Mouse (Mus musculus) kidney, embryonic 16.5 days (tissue): ENCODE measurements around the gene Scai. TPM values are rescaled to one million over a fixed set of nuclear protein-coding genes. Genes with fewer than 3 reads are reported as not detected.
"Not testable (repeated sequence)": the region's sequence is repeated elsewhere in the genome, so short reads cannot be mapped to it uniquely, and the experiment has no call there.

Experiments
- ATAC-seq: fragments of 200-750 bp; cut with Nextera tagmentation; 2 replicates; pipeline ENCODE4 v1.8.0; 2017; ENCODE audit warnings: moderate TSS enrichment; ENCODE audit not compliant: low FRiP score, low TSS enrichment
- H3K27ac ChIP-seq: fragments of 300-500 bp; sonication (generic); 2 replicates; pipeline ENCODE4 v1.5.1; 2014; ENCODE audit warnings: low read length
- H3K27me3 ChIP-seq: fragments of 300-500 bp; sonication (generic); 2 replicates; pipeline ENCODE4 v1.6.1; 2014; ENCODE audit warnings: low read length, control low read depth, mixed read lengths; ENCODE audit not compliant: insufficient read depth
- H3K36me3 ChIP-seq: fragments of 300-500 bp; sonication (generic); 2 replicates; pipeline ENCODE4 v1.6.1; 2014; ENCODE audit warnings: low read length, control low read depth, mixed read lengths; ENCODE audit not compliant: insufficient read depth
- H3K4me1 ChIP-seq: fragments of 300-500 bp; sonication (generic); 2 replicates; pipeline ENCODE4 v1.6.1; 2014; ENCODE audit warnings: low read length, control low read depth, mixed read lengths; ENCODE audit not compliant: insufficient read depth
- H3K4me2 ChIP-seq: fragments of 300-500 bp; sonication (generic); replicated peaks from 2 replicates; pipeline ENCODE4 v1.6.1; 2014; ENCODE audit warnings: low read depth, low read length
- H3K4me3 ChIP-seq: fragments of 300-500 bp; sonication (generic); 2 replicates; pipeline ENCODE4 v1.5.1; 2014; ENCODE audit warnings: mild to moderate bottlenecking, low read length
- H3K9ac ChIP-seq: fragments of 300-500 bp; sonication (generic); replicated peaks from 2 replicates; pipeline ENCODE4 v1.6.1; 2014; ENCODE audit warnings: low read length
- H3K9me3 ChIP-seq: fragments of 300-500 bp; sonication (generic); 2 replicates; pipeline ENCODE4 v1.6.1; 2016; ENCODE audit warnings: low read length, control low read depth
- WGBS: fragments of 180-500 bp; shearing (Covaris S2); extraction: QIAGEN DNeasy Blood & Tissue Kit; methylation state at CpG from one replicate; pipeline ENCODE4 v1.1.7; 2014; 5-methylcytosine and 5-hydroxymethylcytosine counted together
- polyA plus RNA-seq: library from polyadenylated mRNA; unstranded; fragments of >200 nt; fragmentation: Nextera tagmentation; extraction: Ambion mirVana; gene quantifications from 2 replicates; pipeline ENCODE4 v1.2.1, GENCODE M21; 2015

Scai gene
- polyA plus RNA-seq = 7.7 and 10.1 TPM in 2 replicates

GRCm38 (mm10) chr2:39190561-39191056 lies at the start of gene Scai:
Gene Scai (minus strand): TSS chr2:39190734.
- H3K9me3 ChIP-seq = no peaks in the 10 kb centered on the region
- H3K27me3 ChIP-seq = no peaks in the 10 kb centered on the region
- H3K4me2 ChIP-seq = peak within 1 kb of the TSS; percentile 88
- peaks cover 12% of the 10 kb centered on the region for H3K4me1 ChIP-seq
- H3K9ac ChIP-seq = peak within 1 kb of the TSS; percentile 94
- H3K4me3 ChIP-seq = peak within 1 kb of the TSS; percentile 99
- ATAC-seq = peak; percentile 100
- no peaks in the 10 kb centered on the region for H3K36me3 ChIP-seq
- WGBS = under 1% methylated on average over 37 of the region's 41 CpGs
- peak within 1 kb of the TSS; percentile 97 for H3K27ac ChIP-seq

- Histone ChIP-seq H3K9me3 (no peaks in the 10 kb centered on the region), H3K36me3 (no peaks in the 10 kb centered on the region), H3K4me1 (peaks cover 16% of the 10 kb centered on the region), H3K9ac (peak overlapping the region; percentile 77), H3K4me2 (peak overlapping the region; percentile 57), H3K27ac (no peak overlapping the region), H3K27me3 (no peaks in the 10 kb centered on the region), H3K4me3 (peak overlapping the region; percentile 65)
- no peak for ATAC-seq
- WGBS = 35% methylated on average over 3 of the region's 3 CpGs
These were observed 36.2 kb upstream of the Scai start for GRCm38 (mm10) chr2:39226731-39227130.

- peak; percentile 98 for ATAC-seq
- H3K4me3 ChIP-seq = peak within 1 kb of the TSS; percentile 65
- under 1% methylated on average over 55 of the region's 56 CpGs for WGBS
- H3K27me3 ChIP-seq = no peaks in the 10 kb centered on the region
- peak within 1 kb of the TSS; percentile 90 for H3K27ac ChIP-seq
- H3K9me3 ChIP-seq = no peaks in the 10 kb centered on the region
- no peaks in the 10 kb centered on the region for H3K36me3 ChIP-seq
- H3K9ac ChIP-seq = peak within 1 kb of the TSS; percentile 77
- peaks cover 16% of the 10 kb centered on the region for H3K4me1 ChIP-seq
- peak within 1 kb of the TSS; percentile 69 for H3K4me2 ChIP-seq
These were observed 35.6 kb upstream of the Scai start, which contains the start of gene Ppp6c for GRCm38 (mm10) chr2:39226019-39226640. Gene Ppp6c (minus strand): TSS chr2:39226451.

DNA sequence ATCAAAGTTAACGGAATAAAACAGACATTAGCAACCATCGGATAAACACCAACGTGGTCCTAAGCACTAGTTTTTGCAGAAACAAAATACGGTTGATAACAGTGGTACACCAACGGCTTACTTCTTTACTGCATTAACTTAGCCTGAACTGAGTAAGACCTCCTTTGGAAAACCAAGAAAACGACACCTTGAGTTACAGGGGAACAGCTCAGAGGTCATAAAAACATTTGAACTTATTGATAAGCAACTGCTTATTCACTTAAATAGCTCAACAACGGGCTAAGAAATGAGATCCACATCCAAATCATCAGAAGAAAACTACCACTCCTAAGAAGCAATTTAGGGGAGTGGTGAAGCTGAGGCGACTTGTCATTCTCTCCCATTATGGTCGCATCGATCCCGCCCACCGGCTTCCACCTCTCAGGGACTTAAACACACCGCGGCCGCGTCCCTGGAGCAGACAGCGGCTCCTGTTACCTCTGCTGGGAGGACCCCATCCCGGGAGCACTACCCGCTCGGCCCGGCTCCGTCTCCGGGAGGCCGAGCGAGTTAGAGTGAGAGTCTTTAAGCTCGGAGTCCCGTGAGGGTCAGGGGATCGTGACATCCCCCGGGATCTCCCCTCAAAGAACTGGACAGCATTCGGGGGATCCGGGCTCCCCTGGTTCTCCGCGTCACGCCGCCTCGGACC lies 34.9 kb upstream of the Scai start:
- H3K27me3 ChIP-seq = not testable (repeated sequence)
- peak; percentile 60 for ATAC-seq
- 3% methylated on average over 25 of the region's 36 CpGs for WGBS

DNA sequence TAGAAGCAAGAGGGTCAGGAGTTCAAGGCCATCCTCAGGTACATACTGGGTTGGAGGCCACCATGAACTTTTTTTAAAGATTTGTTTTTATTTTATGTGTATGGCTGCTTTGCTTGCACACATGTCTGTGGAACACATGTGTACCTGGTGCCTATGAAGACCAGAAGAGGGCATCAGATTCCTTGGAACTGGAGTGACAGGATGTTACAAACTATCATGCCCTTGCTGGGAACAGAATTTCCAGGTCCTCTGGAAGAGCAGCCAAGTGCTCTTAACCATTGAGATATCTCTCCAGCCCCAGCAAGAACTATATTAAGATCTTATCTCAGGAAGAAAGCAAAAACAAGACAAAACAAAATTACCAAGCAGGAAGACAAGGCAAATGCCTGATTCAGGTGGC lies 34.1 kb upstream of the Scai start:
- Histone ChIP-seq H3K4me2 (peak overlapping the region; percentile 69), H3K4me3 (peak overlapping the region; percentile 65), H3K27ac (no peak overlapping the region), H3K27me3 (no peaks in the 10 kb centered on the region), H3K9me3 (no peaks in the 10 kb centered on the region), H3K4me1 (peaks cover 16% of the 10 kb centered on the region), H3K36me3 (no peaks in the 10 kb centered on the region), H3K9ac (no peak overlapping the region)
- ATAC-seq = no peak

More for the DNA sequence above, 34.9 kb upstream of the Scai start:
- peak overlapping the region; percentile 65 for H3K4me3 ChIP-seq
- H3K9ac ChIP-seq = peak overlapping the region; percentile 77
- not testable (repeated sequence) for H3K36me3 ChIP-seq, H3K9me3 ChIP-seq
- H3K27ac ChIP-seq = peak overlapping the region; percentile 90
- H3K4me2 ChIP-seq = peak overlapping the region; percentile 69
- H3K4me1 ChIP-seq = peaks cover 16% of the 10 kb centered on the region

- Histone ChIP-seq H3K4me2 (no peak overlapping the region), H3K9ac (no peak overlapping the region), H3K4me3 (no peak overlapping the region), H3K4me1 (peaks cover 14% of the 10 kb centered on the region), H3K36me3 (no peaks in the 10 kb centered on the region), H3K27me3 (no peaks in the 10 kb centered on the region), H3K27ac (no peak overlapping the region), H3K9me3 (no peaks in the 10 kb centered on the region)
- no peak for ATAC-seq
- WGBS = 93% methylated on average over 6 of the region's 6 CpGs
These were observed 29.5 kb upstream of the Scai start for GRCm38 (mm10) chr2:39220010-39220409.

DNA sequence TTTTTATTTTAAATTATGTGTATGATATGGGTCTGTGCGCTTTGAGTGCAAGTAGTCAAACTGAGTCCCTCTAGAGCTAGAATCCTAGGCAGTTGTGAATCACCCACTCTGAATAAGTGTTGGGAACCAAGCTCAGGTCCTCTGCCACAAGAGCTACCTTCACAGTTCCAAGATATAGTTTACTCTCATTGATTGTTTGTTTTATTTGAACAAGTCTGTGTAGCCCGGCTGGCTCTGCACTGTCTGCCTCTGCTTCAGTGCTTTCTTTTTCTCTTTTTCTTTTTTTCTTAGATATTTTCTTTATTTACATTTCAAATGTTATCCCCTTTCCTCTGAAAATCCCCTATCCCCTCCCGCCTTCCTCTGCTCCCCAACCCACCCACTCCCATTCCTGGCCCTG lies 28.5 kb upstream of the Scai start:
- ATAC-seq = no peak
- no peak overlapping the region for H3K4me3 ChIP-seq
- 88% methylated on average over 3 of the region's 3 CpGs for WGBS
- no peak overlapping the region for H3K9ac ChIP-seq
- H3K4me1 ChIP-seq = peaks cover 5% of the 10 kb centered on the region
- no peak overlapping the region for H3K27ac ChIP-seq
- no peaks in the 10 kb centered on the region for H3K27me3 ChIP-seq
- no peak overlapping the region for H3K4me2 ChIP-seq
- no peaks in the 10 kb centered on the region for H3K9me3 ChIP-seq
- no peaks in the 10 kb centered on the region for H3K36me3 ChIP-seq

DNA sequence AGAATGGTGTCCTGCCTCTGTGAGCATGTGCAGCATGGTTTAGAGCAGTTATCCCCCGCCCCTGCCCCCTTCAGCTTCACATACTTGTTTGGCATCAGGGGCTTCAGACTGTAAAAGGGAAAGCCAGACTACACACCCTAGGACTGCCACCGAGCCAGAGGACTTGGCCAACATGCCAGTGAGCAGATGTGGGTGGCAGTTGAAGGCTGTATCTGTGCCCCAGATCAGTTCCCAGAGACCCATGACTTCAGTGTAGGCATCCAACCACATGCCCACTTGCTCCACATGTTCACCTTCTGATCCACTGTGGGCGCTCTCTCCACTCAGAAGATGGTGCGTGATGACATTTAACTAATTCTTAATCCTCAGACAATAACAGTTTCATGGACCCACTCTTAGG lies 26.6 kb upstream of the Scai start:
- no peaks in the 10 kb centered on the region for H3K9me3 ChIP-seq
- H3K4me2 ChIP-seq = no peak overlapping the region
- H3K27me3 ChIP-seq = no peaks in the 10 kb centered on the region
- H3K4me1 ChIP-seq = no peaks in the 10 kb centered on the region
- no peaks in the 10 kb centered on the region for H3K36me3 ChIP-seq
- H3K9ac ChIP-seq = no peak overlapping the region
- WGBS = 93% methylated on average over 4 of the region's 4 CpGs
- H3K27ac ChIP-seq = no peak overlapping the region
- H3K4me3 ChIP-seq = no peak overlapping the region
- no peak for ATAC-seq

DNA sequence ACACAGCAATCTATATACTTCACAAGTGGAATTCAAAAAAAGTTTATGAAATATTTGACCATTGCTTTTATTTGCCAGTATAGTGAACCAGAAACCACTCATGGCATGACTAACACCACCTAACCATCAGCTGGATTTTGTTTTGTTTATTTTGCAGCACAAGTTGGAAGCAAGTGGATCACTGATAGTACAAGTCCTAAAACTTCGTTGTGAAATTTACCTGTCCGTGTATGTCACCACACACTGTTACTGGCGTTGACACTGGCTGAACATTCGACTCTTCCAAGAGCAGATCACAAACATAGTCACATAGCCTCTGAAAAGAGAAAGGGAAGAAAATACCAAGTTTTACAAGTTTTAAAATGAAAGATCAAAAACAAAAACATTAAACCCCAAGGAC lies 20.2 kb upstream of the Scai start:
- no peaks in the 10 kb centered on the region for H3K27me3 ChIP-seq
- no peak for ATAC-seq
- H3K36me3 ChIP-seq = 0 out of 2 replicates have a peak, but pooled peaks cover 5% of the 10 kb centered on the region
- H3K9ac ChIP-seq = no peak overlapping the region
- H3K4me2 ChIP-seq = no peak overlapping the region
- no peak overlapping the region for H3K27ac ChIP-seq
- H3K4me3 ChIP-seq = no peak overlapping the region
- H3K9me3 ChIP-seq = no peaks in the 10 kb centered on the region
- 85% methylated on average over 4 of the region's 4 CpGs for WGBS
- H3K4me1 ChIP-seq = no peaks in the 10 kb centered on the region

DNA sequence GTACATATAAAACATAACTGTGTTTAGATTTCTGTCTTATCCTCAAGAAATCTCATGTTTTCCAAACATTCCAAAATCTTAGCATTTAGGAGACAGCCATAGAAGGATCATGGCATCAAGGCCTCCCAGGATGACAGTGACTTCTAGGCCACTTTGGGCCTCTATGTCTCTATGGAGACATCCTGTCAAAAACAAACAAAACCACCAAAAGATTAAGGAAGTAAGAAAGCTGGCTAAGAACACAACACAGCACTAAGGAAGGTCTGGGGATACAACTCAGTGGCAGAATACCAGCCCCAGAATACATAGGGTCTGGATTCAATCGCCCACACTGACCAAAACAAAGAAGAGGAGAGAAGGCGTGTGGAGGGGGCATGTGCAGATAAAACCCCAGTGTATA lies 12.8 kb upstream of the Scai start:
- Histone ChIP-seq H3K4me2 (no peak overlapping the region), H3K27ac (no peak overlapping the region), H3K4me3 (no peak overlapping the region), H3K36me3 (peaks cover 14% of the 10 kb centered on the region; the same call in 1 of the 2 replicates), H3K9ac (no peak overlapping the region), H3K4me1 (no peaks in the 10 kb centered on the region), H3K27me3 (no peaks in the 10 kb centered on the region), H3K9me3 (no peaks in the 10 kb centered on the region)
- WGBS = 100% methylated on average over 2 of the region's 2 CpGs
- no peak for ATAC-seq
